Mouse (Mus musculus) heart, postnatal 10 days (tissue): ENCODE measurements around the gene Lrch4. TPM values are rescaled to one million over a fixed set of nuclear protein-coding genes. Genes with fewer than 3 reads are reported as not detected.

ENCODE experiments used
- DNase-seq, 2 experiments: peaks; one replicate each; pipeline ENCODE4 v3.0.0; 2021
- intact Hi-C: fragments of 180-260 bp; cut with DNase I; formaldehyde crosslinking; loops from one replicate; pipeline ENCODE4 v1.15.1; 2025
- total RNA-seq, 2 experiments: library from RNA; stranded (reverse); gene quantifications; 2 replicates each; pipeline ENCODE4 v1.2.3; 2021

Gene Lrch4
- total RNA-seq, 2 experiments from 2014 or later = 20.2 to 21.7 TPM

- intact Hi-C loops = no loop called here
- peak in 1 of 2 experiments; percentile 34 for DNase-seq
Measured at GRCm38 (mm10) chr5:137683388-137684293, 54.7 kb downstream of the Lrch4 start.

GRCm38 (mm10) chr5:137684294-137685123 is 55.6 kb downstream of the Lrch4 start, which contains the start of gene Agfg2:
Agfg2 (minus strand) TSS chr5:137684726.
- intact Hi-C loops = no loop called here
- peak; percentile 98 for DNase-seq

- no peak for DNase-seq
- intact Hi-C loops = no loop called here
Measured at GRCm38 (mm10) chr5:137685653-137686052, 56.7 kb downstream of the Lrch4 start.

GRCm38 (mm10) chr5:137686127-137686790 is 57.3 kb downstream of the Lrch4 start:
- no peak for DNase-seq
- intact Hi-C loops = no loop called here

- DNase-seq = no peak
- intact Hi-C loops = no loop called here
Measured at GRCm38 (mm10) chr5:137689974-137690373, 61.1 kb downstream of the Lrch4 start.

- intact Hi-C loops = no loop called here
- DNase-seq = no peak
Measured at GRCm38 (mm10) chr5:137690531-137690930, 61.6 kb downstream of the Lrch4 start.

Other genes starting within 250 kb of the Lrch4 start
- gene Zan, start 152.1 kb upstream of the Lrch4 start, total RNA-seq = under 1 TPM in 1 of 2 experiments, not detected in 1; 0.10 TPM
- 10 to 100 TPM; 16.6 to 19.2 TPM for gene Pop7, start 126.6 kb upstream of the Lrch4 start, total RNA-seq
- gene Gigyf1, start 110.6 kb upstream of the Lrch4 start, total RNA-seq = 10 to 100 TPM; 29.6 to 33.8 TPM
- not detected for gene Epo, start 95.9 kb upstream of the Lrch4 start, total RNA-seq
- gene Gnb2, start 95.6 kb upstream of the Lrch4 start, total RNA-seq = 100 to 1,000 TPM; 481 to 484 TPM
- gene Actl6b, start 75.6 kb upstream of the Lrch4 start, total RNA-seq = not detected
- gene Tfr2, start 59.3 kb upstream of the Lrch4 start, total RNA-seq = not detected
- 10 to 100 TPM; 25.1 to 31.4 TPM for gene Mospd3, start 28.1 kb upstream of the Lrch4 start, total RNA-seq
- gene Pcolce, start 15.3 kb upstream of the Lrch4 start, total RNA-seq = 100 to 1,000 TPM; 127 to 142 TPM
- under 1 TPM; 0.20 to 0.29 TPM for gene Fbxo24, start 119 bp upstream of the Lrch4 start, total RNA-seq
- gene Gm20605, start 54 bp downstream of the Lrch4 start, total RNA-seq = 1 to 10 TPM; 5.0 to 5.9 TPM
- 1 to 10 TPM; 3.2 to 3.9 TPM for gene Sap25, start 12.2 kb downstream of the Lrch4 start, total RNA-seq
- under 1 TPM; 0.24 to 0.35 TPM for gene Irs3, start 16.6 kb downstream of the Lrch4 start, total RNA-seq
- gene Agfg2, start 55.6 kb downstream of the Lrch4 start, total RNA-seq = 10 to 100 TPM; 11.8 to 14.0 TPM
- gene Nyap1, start 112.5 kb downstream of the Lrch4 start, total RNA-seq = 1 to 10 TPM; 1.6 to 1.7 TPM
- 100 to 1,000 TPM; 279 to 287 TPM for gene Tsc22d4, start 116.6 kb downstream of the Lrch4 start, total RNA-seq
- 10 to 100 TPM; 13.4 to 17.4 TPM for gene Ppp1r35, start 149.7 kb downstream of the Lrch4 start, total RNA-seq
- gene Mepce, start 158.5 kb downstream of the Lrch4 start, total RNA-seq = 10 to 100 TPM; 26.2 to 41.3 TPM
- gene Zcwpw1, start 158.7 kb downstream of the Lrch4 start, total RNA-seq = 1 to 10 TPM; 2.8 to 3.1 TPM
- gene Pilra, start 207.2 kb downstream of the Lrch4 start, total RNA-seq = 1 to 10 TPM; 1.1 to 1.8 TPM
- under 1 TPM; 0.74 to 0.84 TPM for gene Pilrb1, start 229.0 kb downstream of the Lrch4 start, total RNA-seq
- gene Pilrb2, start 242.7 kb downstream of the Lrch4 start, total RNA-seq = under 1 TPM; 0.17 to 0.26 TPM